9 mouse cellular contexts compared by ENCODE assay signal in genomic region chr10:84968852-84969704, GRCm38 (mm10). TPM values are rescaled to one million over a fixed set of nuclear protein-coding genes. Genes with fewer than 3 reads are reported as not detected.
A peak's percentile ranks its signal among the peaks of the same experiment; 100 is the strongest.
DNase-seq lines count a peak whose midpoint lies in the region; ATAC-seq and TF ChIP-seq lines count a peak whose summit lies in the region.
"Had no signal": no experiment of that assay in that cellular context is flagged by ENCODE, and none has a peak within 500 bp of the region (broad histone marks: within the 10 kb centered on the region; RNA-seq: fewer than 3 reads in every experiment).

No protein-coding gene starts in this region.

- H3K27ac ChIP-seq in cerebellum, adult 2 months (ENCODE audit: insufficient read depth, low read length) = peak overlapping the region; percentile 55; the same call in 1 of the 2 replicates
- H3K27ac ChIP-seq in lung, embryonic 15.5 days = peak overlapping the region; percentile 29; the same call in 1 of the 2 replicates
- 0 out of 2 replicates have a peak overlapping the region, but pooled peaks have one; percentile 6 for H3K27ac ChIP-seq in limb, embryonic 13.5 days
- H3K27ac ChIP-seq in neural tube, embryonic 15.5 days (replicated peaks) = peak overlapping the region; percentile 62
- H3K27ac ChIP-seq: limb, embryonic 15.5 days had no signal

- peak; percentile 38 to 70 for DNase-seq in cerebellum, adult 2 months
- no peak for DNase-seq in cerebellum, postnatal 4 days (ENCODE audit: low spot score in 2 of 2)
- no peak for DNase-seq in lung, postnatal 36 days
- DNase-seq in right cerebral cortex, postnatal 25 days = no peak
- DNase-seq in frontal cortex, postnatal 36 days (ENCODE audit: low spot score in 2 of 2) = no peak

- H3K27me3 ChIP-seq in cerebellum, adult 2 months (ENCODE audit: control insufficient read depth, insufficient read depth, low read length) = no peaks in the 10 kb centered on the region
- no peaks in the 10 kb centered on the region for H3K27me3 ChIP-seq in lung, embryonic 15.5 days
- no peaks in the 10 kb centered on the region for H3K27me3 ChIP-seq in limb, embryonic 13.5 days
- no peaks in the 10 kb centered on the region for H3K27me3 ChIP-seq in neural tube, embryonic 15.5 days (replicated peaks)
- H3K27me3 ChIP-seq: limb, embryonic 15.5 days had no signal

- no peak overlapping the region for H3K9ac ChIP-seq in lung, embryonic 15.5 days
- no peak overlapping the region for H3K9ac ChIP-seq in limb, embryonic 13.5 days
- H3K9ac ChIP-seq in neural tube, embryonic 15.5 days (replicated peaks) = no peak overlapping the region
- H3K9ac ChIP-seq: limb, embryonic 15.5 days had no signal

- H3K36me3 ChIP-seq in lung, embryonic 15.5 days = peaks cover 28% of the 10 kb centered on the region; the same call in 1 of the 2 replicates
- peaks cover 45% of the 10 kb centered on the region for H3K36me3 ChIP-seq in limb, embryonic 13.5 days
- H3K36me3 ChIP-seq in neural tube, embryonic 15.5 days = peaks cover 32% of the 10 kb centered on the region

- no peak for ATAC-seq in lung, embryonic 15.5 days (ENCODE audit: borderline replicate concordance, extremely low read depth, low FRiP score, low TSS enrichment)
- no peak for ATAC-seq in limb, embryonic 13.5 days (ENCODE audit: low FRiP score, low read depth)
- ATAC-seq in neural tube, embryonic 15.5 days (ENCODE audit: low FRiP score) = no peak

- TF ChIP-seq POLR2A in cerebellum, adult 2 months (IDR thresholded peaks at IDR 0.05; ENCODE audit: borderline replicate concordance, insufficient read depth, low read length) = no peak

- WGBS in cerebellum, adult 2 months = 27% methylated on average over 12 of the region's 12 CpGs
- WGBS in lung, embryonic 15.5 days = 52% methylated on average over 12 of the region's 12 CpGs
- 70% methylated on average over 12 of the region's 12 CpGs for WGBS in limb, embryonic 13.5 days
- 20% methylated on average over 12 of the region's 12 CpGs for WGBS in neural tube, embryonic 15.5 days

- H3K4me1 ChIP-seq in cerebellum, adult 2 months (ENCODE audit: control insufficient read depth, insufficient read depth, low read length) = peaks cover 7% of the 10 kb centered on the region
- H3K4me1 ChIP-seq in lung, embryonic 15.5 days = peaks cover 19% of the 10 kb centered on the region
- H3K4me1 ChIP-seq in limb, embryonic 13.5 days = peaks cover 17% of the 10 kb centered on the region; the same call in 1 of the 2 replicates
- peaks cover 19% of the 10 kb centered on the region for H3K4me1 ChIP-seq in neural tube, embryonic 15.5 days

- TF ChIP-seq CTCF in cerebellum, adult 2 months (IDR thresholded peaks at IDR 0.05; ENCODE audit: borderline replicate concordance, insufficient read depth, low read depth, low read length) = no peak

- no peaks in the 10 kb centered on the region for H3K9me3 ChIP-seq in lung, embryonic 15.5 days
- H3K9me3 ChIP-seq in limb, embryonic 13.5 days = no peaks in the 10 kb centered on the region
- H3K9me3 ChIP-seq in neural tube, embryonic 15.5 days (replicated peaks) = no peaks in the 10 kb centered on the region
- H3K9me3 ChIP-seq: limb, embryonic 15.5 days had no signal

- H3K4me2 ChIP-seq in lung, embryonic 15.5 days = no peak overlapping the region
- no peak overlapping the region for H3K4me2 ChIP-seq in limb, embryonic 13.5 days (replicated peaks)
- no peak overlapping the region for H3K4me2 ChIP-seq in neural tube, embryonic 15.5 days
- H3K4me2 ChIP-seq: limb, embryonic 15.5 days had no signal

- no peak overlapping the region for H3K4me3 ChIP-seq in cerebellum, adult 2 months (replicated peaks; ENCODE audit: insufficient read depth, low read depth, low read length)
- no peak overlapping the region for H3K4me3 ChIP-seq in lung, embryonic 15.5 days
- H3K4me3 ChIP-seq in limb, embryonic 13.5 days = no peak overlapping the region
- no peak overlapping the region for H3K4me3 ChIP-seq in neural tube, embryonic 15.5 days (replicated peaks)
- H3K4me3 ChIP-seq: limb, embryonic 15.5 days had no signal

RNA-seq across cellular contexts. Expression of gene Ric8b, which starts 51.7 kb away (rescaled TPM):
- polyA plus RNA-seq in cerebellum, adult 2 months (2012; rRNA removed) = 41.5 and 43.3 TPM in 2 replicates
- 18.2 and 20.9 TPM in 2 replicates for polyA plus RNA-seq in lung, embryonic 15.5 days (2015; fragmentation: Nextera tagmentation; extraction: Ambion mirVana)
- 28.6 and 30.1 TPM in 2 replicates for polyA plus RNA-seq in limb, embryonic 13.5 days (2015; fragmentation: Nextera tagmentation; extraction: Ambion mirVana)
- polyA plus RNA-seq in neural tube, embryonic 15.5 days (2015; fragmentation: Nextera tagmentation; extraction: Ambion mirVana) = 42.9 and 44.0 TPM in 2 replicates

Comparison
In these comparisons a context has a peak if more than half of its experiments do, and no peak if none do; other contexts are left out.
1. DNase-seq: peak in cerebellum, adult 2 months (2 of 2); none in cerebellum, postnatal 4 days (0 of 2), lung, postnatal 36 days (single experiment), right cerebral cortex, postnatal 25 days (single experiment) and frontal cortex, postnatal 36 days (0 of 2).
2. H3K27ac ChIP-seq: peak in every context shown above with its lines; median percentile 62 in neural tube, embryonic 15.5 days; 55 in cerebellum, adult 2 months; 29 in lung, embryonic 15.5 days; 6 in limb, embryonic 13.5 days.